Mouse (Mus musculus) T-helper 1 cell (primary cell): ENCODE measurements at regions not wholly inside any gene's neighbourhood (a gene's known extent, or its start where the extent isn't known, plus 50 kb on each side); places are given as distances from the start of the nearest gene placed in this dataset.
"Not testable (repeated sequence)": the region's sequence is repeated elsewhere in the genome, so short reads cannot be mapped to it uniquely, and the experiment has no call there.

ENCODE experiments used
- in situ Hi-C: fragments of 300-600 bp; cut with MboI, MseI; formaldehyde crosslinking; loops from one replicate; pipeline ENCODE4 v1.15.1; 2025; ENCODE audit warnings: high pct_unique_total_duplicates

DNA sequence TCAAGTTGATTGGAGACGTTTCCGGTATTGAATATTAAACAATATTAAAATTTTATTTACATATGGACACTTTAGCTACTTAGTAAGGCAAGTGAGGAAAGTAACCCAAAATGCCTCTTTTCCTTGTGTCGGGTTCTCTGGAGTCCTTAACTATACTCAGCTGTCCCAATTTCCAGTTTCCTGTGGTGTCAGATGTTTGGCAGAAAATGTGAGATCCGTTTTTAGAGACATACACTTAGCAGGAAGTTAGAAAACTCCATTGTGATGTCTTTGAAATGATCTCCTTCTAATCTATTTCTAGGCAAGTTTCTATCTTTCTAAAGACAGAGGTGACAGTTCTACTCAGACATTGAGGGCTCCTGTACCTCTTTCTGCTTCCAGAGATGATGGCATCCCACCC, 168.9 kb upstream of the Plcxd3 start:
- in situ Hi-C loops, result no loop called here

DNA sequence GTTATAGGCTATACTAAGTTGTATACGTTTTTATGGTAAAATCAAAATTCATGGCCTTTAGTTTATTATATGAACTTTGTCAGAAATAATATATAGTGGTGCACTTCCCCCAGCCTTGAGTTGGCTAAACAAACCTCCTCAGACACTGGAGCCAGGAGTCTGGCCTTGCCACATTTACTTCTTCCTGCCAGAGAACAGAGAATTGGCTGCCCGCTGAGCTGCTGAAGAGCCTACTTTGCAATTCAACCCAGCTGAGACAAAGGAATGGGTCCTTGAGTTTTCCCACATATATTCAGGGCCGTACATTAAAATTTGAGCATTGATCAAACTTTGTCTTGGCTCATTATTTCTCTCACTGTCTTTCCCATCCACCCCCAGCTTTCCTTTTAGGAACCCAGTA, 161.9 kb upstream of the Plcxd3 start:
- in situ Hi-C loops, result no loop called here

DNA sequence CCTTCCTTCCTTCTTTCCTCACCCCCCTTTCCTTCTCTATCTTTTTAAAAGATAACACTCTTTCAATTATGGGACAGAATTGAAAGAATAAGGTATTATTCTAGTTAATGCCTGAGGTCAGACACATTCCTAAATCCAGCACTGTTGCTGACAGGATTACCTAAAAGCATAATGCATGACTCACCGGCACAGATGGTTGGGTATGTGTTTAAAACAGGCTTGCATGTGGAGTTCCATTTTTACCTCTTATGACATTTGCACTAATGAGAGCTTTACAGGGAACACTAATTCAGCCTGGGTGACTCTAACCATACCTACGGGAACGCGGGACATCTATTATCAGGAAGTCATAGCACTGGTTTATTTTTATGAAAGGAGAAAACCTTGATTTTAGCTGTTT, 156.2 kb upstream of the Plcxd3 start:
- in situ Hi-C loops, result no loop called here

- in situ Hi-C loops, result no loop called here
Measured at GRCm38 (mm10) chr15:4228055-4228454, 147.2 kb upstream of the Plcxd3 start.

GRCm38 (mm10) chr15:4240649-4241048, 134.6 kb upstream of the Plcxd3 start:
- in situ Hi-C loops, result no loop called here

DNA sequence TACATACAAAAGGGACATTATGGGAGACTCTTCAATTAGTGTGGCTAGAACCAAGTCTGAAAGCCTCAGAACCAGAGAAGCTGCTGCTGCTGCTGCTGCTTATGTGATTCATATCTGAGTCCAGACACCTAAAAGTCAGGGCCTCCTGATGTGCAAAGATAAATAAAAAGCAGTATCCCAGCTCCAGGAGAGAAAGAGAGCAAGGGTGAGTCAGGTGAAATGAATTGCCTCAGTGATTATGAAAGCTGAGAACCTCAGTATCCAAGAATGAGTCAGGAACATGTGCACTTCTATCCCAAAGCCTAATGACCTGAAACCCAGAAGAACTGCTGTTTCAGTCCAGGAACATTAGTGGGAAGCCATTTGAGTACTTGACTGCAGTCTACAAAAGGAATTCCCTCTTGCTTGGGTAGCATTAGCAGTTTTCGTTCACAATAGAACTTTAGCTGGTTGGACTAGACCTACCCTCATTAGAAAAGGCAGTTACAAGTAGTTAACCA, 127.6 kb upstream of the Plcxd3 start:
- in situ Hi-C loops, result no loop called here

GRCm38 (mm10) chr15:4264601-4265000, 110.7 kb upstream of the Plcxd3 start:
- in situ Hi-C loops, result loop anchor here (10.0 kb wide), 1 partner anchor 690 kb away; no protein-coding TSS in a partner anchor

DNA sequence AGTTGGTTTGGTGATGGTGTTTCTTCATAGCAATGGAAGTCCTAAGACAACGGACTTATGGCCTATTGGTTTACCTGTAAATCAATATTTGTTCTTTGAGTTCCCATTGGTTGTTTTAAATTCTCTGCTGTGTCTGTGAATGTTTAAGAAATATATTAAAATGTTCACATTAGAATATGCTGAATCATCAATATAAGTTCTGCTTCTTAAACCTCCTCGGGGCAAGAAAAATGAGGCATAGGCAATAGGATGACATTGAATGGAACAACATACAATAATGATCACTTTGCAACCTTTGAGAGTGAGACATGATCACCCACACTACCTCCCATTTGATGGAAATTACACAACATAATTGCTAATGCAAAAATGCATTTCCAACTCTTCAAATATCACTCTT, 105.5 kb upstream of the Plcxd3 start:
- in situ Hi-C loops, result loop anchor here (10.0 kb wide), 1 partner anchor 685 kb away; no protein-coding TSS in a partner anchor

DNA sequence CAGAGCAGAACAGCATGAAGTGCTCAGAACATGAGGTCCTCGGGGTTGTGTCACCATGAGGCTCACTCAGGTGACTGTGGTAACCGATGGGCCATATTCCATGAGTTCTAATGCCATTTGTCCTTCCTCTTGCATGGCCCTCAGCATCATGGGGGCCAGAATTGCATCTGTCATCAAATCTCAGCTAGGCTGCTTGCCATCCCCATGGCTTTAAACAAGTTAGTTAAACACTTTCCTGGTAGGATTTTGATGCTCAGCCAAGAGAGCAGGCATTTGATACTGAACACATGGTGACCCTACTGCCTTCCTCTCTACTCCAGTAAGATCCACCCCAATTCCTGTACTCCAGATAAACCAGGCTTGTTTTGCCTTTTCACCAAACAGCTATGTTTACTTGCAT, 98.3 kb upstream of the Plcxd3 start:
- in situ Hi-C loops, result no loop called here

GRCm38 (mm10) chr15:4307498-4307897, 67.8 kb upstream of the Plcxd3 start:
- in situ Hi-C loops, result no loop called here

DNA sequence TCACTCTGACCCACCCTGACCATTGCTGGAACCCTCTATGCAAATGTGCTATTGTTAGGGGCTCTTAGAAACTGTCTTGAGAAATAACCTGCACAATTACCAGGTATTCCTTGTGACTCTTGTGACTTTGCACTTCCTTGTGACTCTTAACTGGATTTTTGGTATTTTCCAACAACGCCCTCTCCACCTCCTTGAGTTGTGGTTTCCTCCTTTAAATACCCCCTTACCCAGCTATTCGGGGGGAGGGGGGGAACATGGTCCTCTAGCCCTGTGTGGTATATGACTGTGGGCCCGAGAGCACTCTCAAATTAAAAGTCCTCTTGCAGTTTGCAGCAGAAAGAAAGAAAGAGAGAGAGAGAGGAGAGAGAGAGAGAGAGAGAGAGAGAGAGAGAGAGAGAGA, 61.6 kb upstream of the Plcxd3 start:
- in situ Hi-C loops, result not testable (repeated sequence)

DNA sequence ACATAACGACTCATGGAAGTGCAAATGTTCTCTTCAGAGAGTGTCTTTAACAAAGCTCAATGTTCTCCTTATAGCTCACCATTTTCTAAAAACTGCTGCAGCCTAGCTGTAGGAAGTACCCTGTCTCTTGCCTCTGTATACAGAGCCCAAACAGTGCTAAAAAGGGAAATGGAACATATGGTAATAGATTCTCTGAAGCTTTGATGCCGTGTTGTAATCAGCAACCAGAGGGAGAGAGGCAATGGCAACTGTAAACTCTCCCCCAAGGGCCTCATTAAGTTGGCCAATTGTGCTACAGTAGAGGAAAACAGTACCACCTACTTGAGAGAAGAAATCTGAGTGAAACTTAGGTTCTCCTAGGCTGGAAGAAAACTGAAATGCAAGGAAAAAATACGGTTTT, 59.4 kb upstream of the Plcxd3 start:
- in situ Hi-C loops, result no loop called here
